Mouse (Mus musculus) E14TG2a.4 (cell line): Measurements from ENCODE around the gene Nprl3.

Source experiments
- CTCF ChIP-seq: conservative IDR thresholded peaks from 2 replicates; pipeline ENCODE4 v1.5.1; 2014; ENCODE audit warnings: low read length
- NANOG ChIP-seq: IDR thresholded peaks from 2 replicates; pipeline ENCODE4 v1.6.1; 2014; ENCODE audit warnings: borderline replicate concordance, low read length, mixed read lengths
- POU5F1 ChIP-seq: IDR thresholded peaks from 2 replicates; pipeline ENCODE4 v1.6.1; 2014; ENCODE audit warnings: low read length, borderline replicate concordance

DNA sequence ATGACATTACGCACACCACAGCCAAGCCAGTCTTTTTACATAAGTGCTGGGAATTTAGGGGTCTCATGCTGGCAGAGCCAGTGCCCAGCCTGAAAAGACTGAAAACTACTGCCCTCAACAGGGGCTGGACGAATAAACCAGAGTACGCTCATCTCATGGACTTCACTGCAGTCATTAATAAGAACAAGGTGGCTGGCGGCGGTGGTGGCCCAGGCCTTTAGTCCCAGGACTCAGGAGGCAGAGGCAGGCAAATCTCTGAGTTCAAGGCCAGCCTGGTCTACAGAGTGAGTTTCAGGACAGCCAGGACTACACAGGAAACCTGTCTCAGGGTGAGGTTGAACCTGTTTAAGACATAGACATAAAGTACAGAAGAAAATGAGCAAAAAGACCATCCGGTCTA lies 1.3 kb downstream of the Nprl3 start:
- TF ChIP-seq CTCF (no peak), POU5F1 (no peak), NANOG (no peak)
